Mouse (Mus musculus) lung, embryonic 16.5 days (tissue): ENCODE data around the gene Adamts15. TPM values are rescaled to one million over a fixed set of nuclear protein-coding genes. Genes with fewer than 3 reads are reported as not detected.

Experiments used
- ATAC-seq: fragments of 200-750 bp; cut with Nextera tagmentation; 2 replicates; pipeline ENCODE4 v1.8.0; 2017; ENCODE audit warnings: low read depth, mild to moderate bottlenecking, moderate library complexity
- H3K27ac ChIP-seq: fragments of 300-500 bp; sonication (generic); 2 replicates; pipeline ENCODE4 v1.5.1; 2014; ENCODE audit warnings: mild to moderate bottlenecking, control low read depth, low read length
- H3K27me3 ChIP-seq: fragments of 300-500 bp; sonication (generic); 2 replicates; pipeline ENCODE4 v1.6.1; 2014; ENCODE audit warnings: low read depth, low read length, mixed read lengths; ENCODE audit not compliant: control insufficient read depth, insufficient read depth
- H3K36me3 ChIP-seq: fragments of 300-500 bp; sonication (generic); 2 replicates; pipeline ENCODE4 v1.6.1; 2014; ENCODE audit warnings: low read length; ENCODE audit not compliant: control insufficient read depth, insufficient read depth
- H3K4me1 ChIP-seq: fragments of 300-500 bp; sonication (generic); replicated peaks from 2 replicates; pipeline ENCODE4 v1.6.1; 2014; ENCODE audit warnings: low read length, mixed read lengths; ENCODE audit not compliant: control insufficient read depth, insufficient read depth
- H3K4me2 ChIP-seq: fragments of 300-500 bp; sonication (generic); 2 replicates; pipeline ENCODE4 v1.6.1; 2014; ENCODE audit warnings: low read depth, low read length, control low read depth
- H3K4me3 ChIP-seq: fragments of 300-500 bp; sonication (generic); 2 replicates; pipeline ENCODE4 v1.5.1; 2014; ENCODE audit warnings: mild to moderate bottlenecking, low read length, control low read depth
- H3K9ac ChIP-seq: fragments of 300-500 bp; sonication (generic); 2 replicates; pipeline ENCODE4 v1.6.1; 2014; ENCODE audit warnings: low read length, control low read depth
- H3K9me3 ChIP-seq: fragments of 300-500 bp; sonication (generic); 2 replicates; pipeline ENCODE4 v1.6.1; 2016; ENCODE audit warnings: low read length; ENCODE audit not compliant: control insufficient read depth
- WGBS: fragments of 180-500 bp; shearing (Covaris S2); extraction: QIAGEN DNeasy Blood & Tissue Kit; methylation state at CpG from one replicate; pipeline ENCODE4 v1.1.7; 2014; 5-methylcytosine and 5-hydroxymethylcytosine counted together
- polyA plus RNA-seq: library from polyadenylated mRNA; unstranded; fragments of >200 nt; fragmentation: Nextera tagmentation; extraction: Ambion mirVana; gene quantifications from 2 replicates; pipeline ENCODE4 v1.2.1, GENCODE M21; 2015

Gene Adamts15
- 7.1 and 7.2 TPM in 2 replicates for polyA plus RNA-seq

DNA sequence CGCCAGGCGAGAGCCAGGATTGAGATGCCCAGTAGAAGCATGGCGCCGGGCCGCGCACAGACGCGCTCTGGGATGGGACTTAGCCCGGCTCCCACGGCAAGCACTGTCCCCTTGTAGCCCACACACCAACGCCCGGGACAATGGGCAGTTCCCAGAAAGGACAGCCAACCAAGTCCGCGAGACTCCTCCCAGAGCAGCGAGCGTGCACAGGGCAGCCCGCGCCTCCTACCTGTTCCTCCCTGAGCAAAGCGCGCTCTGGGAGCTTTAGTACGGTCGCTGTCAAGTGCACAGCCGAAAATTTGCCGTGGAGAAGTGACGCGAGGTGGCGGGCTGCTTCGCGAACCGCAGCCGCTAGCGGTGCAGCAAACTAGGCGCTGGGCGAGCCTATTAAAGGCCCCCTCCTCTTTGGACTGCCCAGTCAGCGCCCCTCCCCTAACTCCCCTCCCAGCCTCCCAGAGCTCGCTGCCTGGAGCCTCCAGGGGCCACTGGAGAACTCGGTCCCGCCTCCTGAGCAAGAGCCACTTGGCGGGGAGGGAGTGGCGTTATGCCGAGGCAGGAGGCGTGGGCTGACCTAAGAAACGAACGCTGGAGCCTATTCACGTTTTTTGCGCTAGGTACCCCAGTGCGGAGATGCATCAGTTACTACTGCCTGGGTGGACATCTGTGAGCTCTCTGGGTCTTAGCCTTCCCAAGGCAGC, at the start of gene Adamts15:
Adamts15 (minus strand) TSS at position 256 of the 698 bp plus-strand sequence.
- H3K4me3 ChIP-seq, result peak within 1 kb of the TSS; percentile 57
- H3K27me3 ChIP-seq, result peaks cover 29% of the 10 kb centered on the region
- no peaks in the 10 kb centered on the region for H3K9me3 ChIP-seq
- peak within 1 kb of the TSS; percentile 92 for H3K4me2 ChIP-seq
- peaks cover 13% of the 10 kb centered on the region for H3K4me1 ChIP-seq
- H3K27ac ChIP-seq, result no peak within 1 kb of the TSS
- H3K36me3 ChIP-seq, result no peaks in the 10 kb centered on the region
- peak; percentile 90 for ATAC-seq
- peak within 1 kb of the TSS; percentile 38 for H3K9ac ChIP-seq
- under 1% methylated on average over 47 of the region's 47 CpGs for WGBS

DNA sequence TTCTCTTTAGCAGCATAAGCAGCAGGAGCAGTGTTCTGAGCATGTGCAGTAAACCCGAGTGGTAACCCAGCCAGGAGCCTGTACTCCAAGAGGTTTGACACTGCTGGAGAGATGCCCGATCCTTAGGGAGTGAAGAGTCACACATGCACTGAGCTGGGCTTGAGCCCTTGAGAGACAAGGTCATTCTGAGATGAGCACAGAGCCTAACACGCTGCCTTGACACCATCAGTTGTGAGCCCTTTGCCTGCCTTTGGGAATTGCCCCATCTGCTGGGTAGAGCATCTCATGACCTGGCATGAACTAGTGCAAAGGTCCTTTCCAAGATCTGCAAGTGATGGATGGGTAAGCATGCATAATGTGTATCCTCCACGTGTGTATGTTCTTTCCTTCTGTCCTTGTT, 49.7 kb upstream of the Adamts15 start:
- H3K9me3 ChIP-seq, result no peaks in the 10 kb centered on the region
- no peak for ATAC-seq
- H3K4me1 ChIP-seq, result no peaks in the 10 kb centered on the region
- H3K27me3 ChIP-seq, result no peaks in the 10 kb centered on the region
- no peak overlapping the region for H3K9ac ChIP-seq
- H3K4me2 ChIP-seq, result no peak overlapping the region
- H3K36me3 ChIP-seq, result no peaks in the 10 kb centered on the region
- WGBS, result 47% methylated on average over 4 of the region's 4 CpGs
- H3K27ac ChIP-seq, result no peak overlapping the region
- H3K4me3 ChIP-seq, result no peak overlapping the region

DNA sequence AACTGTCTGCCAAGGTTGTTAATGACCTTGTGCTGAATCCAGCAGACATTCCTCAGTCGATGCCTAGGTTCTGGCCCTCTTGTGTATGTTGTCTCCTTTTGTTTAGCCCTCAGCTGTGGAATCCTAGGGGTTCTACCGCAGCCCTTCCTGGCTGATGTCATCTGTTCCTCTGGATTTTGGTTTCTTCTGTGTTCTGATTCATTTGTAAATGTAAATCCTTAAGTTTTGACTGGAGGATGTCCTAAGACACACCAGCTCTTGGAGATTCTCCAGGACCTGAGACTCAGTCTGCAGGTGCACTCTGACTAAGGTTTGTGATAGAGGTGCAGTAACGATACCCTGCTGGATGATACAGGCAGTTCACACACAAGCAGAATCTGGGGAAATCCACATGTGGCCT, 47.7 kb upstream of the Adamts15 start:
- no peak for ATAC-seq
- Histone ChIP-seq H3K4me2 (no peak overlapping the region), H3K9me3 (no peaks in the 10 kb centered on the region), H3K27me3 (no peaks in the 10 kb centered on the region), H3K4me1 (no peaks in the 10 kb centered on the region), H3K9ac (no peak overlapping the region), H3K4me3 (no peak overlapping the region), H3K27ac (no peak overlapping the region), H3K36me3 (no peaks in the 10 kb centered on the region)
- 66% methylated on average over 3 of the region's 3 CpGs for WGBS

DNA sequence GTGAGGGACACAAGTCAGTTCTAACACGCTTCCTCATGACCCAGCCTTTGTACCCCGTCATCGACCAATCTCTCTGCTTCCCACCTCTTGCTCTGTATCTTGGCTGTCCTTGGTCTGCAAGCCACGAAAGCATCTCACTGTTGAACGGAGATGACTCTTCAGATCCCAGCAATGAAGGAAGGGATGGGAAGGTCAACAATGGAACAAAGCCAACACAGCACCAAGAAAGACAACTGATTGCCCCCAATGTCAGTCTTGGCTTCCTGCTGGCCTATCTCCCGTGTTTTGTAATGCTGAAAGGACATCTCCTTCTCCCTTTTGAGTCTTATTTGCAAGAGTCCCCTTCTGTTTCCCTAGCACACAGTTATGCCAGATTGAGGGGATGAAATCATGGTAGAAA, 45.9 kb upstream of the Adamts15 start:
- ATAC-seq, result no peak
- H3K4me2 ChIP-seq, result no peak overlapping the region
- H3K27ac ChIP-seq, result no peak overlapping the region
- no peaks in the 10 kb centered on the region; the same call in 1 of the 2 replicates for H3K4me1 ChIP-seq
- H3K9me3 ChIP-seq, result no peaks in the 10 kb centered on the region
- H3K9ac ChIP-seq, result no peak overlapping the region
- H3K36me3 ChIP-seq, result no peaks in the 10 kb centered on the region
- WGBS, result 75% methylated on average over 6 of the region's 6 CpGs
- no peak overlapping the region for H3K4me3 ChIP-seq
- H3K27me3 ChIP-seq, result no peaks in the 10 kb centered on the region

DNA sequence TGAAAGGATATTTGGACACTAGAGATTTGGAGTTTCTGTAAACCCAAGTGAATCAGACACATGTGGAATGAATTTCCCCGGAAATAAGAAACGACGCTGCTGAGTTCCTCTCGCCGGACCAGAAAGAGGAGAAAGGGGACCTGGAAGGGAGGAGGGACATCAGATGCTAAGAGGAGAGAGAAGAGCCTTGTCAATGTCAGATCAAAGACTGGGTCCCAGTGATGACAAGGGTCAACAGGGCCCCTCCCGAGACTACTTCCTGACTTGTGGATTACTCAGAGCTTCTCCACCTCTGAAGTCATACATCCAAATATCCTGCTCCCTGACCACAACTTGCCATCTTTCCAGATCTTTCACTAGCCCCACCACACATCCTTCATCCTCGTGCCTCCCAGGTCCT, 44.6 kb upstream of the Adamts15 start:
- H3K4me3 ChIP-seq, result no peak overlapping the region
- no peaks in the 10 kb centered on the region for H3K27me3 ChIP-seq
- H3K27ac ChIP-seq, result no peak overlapping the region
- WGBS, result 38% methylated on average over 7 of the region's 7 CpGs
- ATAC-seq, result no peak
- H3K4me2 ChIP-seq, result no peak overlapping the region
- no peaks in the 10 kb centered on the region for H3K9me3 ChIP-seq
- no peak overlapping the region for H3K9ac ChIP-seq
- H3K4me1 ChIP-seq, result no peaks in the 10 kb centered on the region; the same call in 1 of the 2 replicates
- H3K36me3 ChIP-seq, result no peaks in the 10 kb centered on the region

DNA sequence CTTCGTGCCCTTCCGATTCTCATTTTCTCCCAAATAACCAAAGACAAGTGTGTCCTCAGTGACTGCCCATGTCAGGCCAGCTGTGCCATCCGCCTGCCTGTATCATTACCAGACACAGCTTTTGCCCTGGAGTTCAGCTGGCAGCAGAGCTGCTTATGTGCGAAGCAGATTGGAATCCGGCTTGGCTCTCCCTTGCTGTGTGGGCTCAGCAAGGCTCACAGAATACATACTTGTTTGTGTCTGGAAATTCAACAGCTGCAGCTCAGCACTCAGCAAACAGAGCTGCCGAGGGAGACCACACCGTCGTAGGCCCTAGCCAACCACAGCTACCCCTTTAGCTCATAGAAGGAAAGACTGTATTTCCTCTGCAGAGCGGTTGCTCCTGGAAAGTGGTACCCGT, 42.4 kb upstream of the Adamts15 start:
- no peaks in the 10 kb centered on the region for H3K9me3 ChIP-seq
- 54% methylated on average over 10 of the region's 10 CpGs for WGBS
- H3K27me3 ChIP-seq, result no peaks in the 10 kb centered on the region
- no peaks in the 10 kb centered on the region for H3K36me3 ChIP-seq
- peak overlapping the region; percentile 5 for H3K27ac ChIP-seq
- H3K4me2 ChIP-seq, result no peak overlapping the region
- no peaks in the 10 kb centered on the region; the same call in 1 of the 2 replicates for H3K4me1 ChIP-seq
- no peak overlapping the region for H3K9ac ChIP-seq
- ATAC-seq, result peak; percentile 89
- H3K4me3 ChIP-seq, result no peak overlapping the region

DNA sequence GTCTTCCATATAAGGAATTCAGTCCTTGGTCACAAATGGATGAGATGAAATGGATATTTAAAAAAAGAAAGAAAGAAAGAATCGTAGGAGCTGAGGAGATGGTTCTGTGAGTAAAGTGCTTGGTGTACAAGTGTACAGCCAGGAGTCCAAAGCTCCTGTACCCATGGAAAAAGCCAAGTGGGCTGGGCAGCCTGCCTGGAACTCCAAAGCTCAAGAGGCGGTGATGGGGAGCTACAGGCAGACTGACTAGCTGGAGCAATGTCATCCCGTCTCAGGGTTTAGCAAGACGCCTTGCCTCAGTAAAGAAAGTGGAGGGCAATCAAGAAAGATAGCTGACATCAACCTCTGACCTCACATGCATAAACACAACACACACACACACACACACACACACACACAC, 41.5 kb upstream of the Adamts15 start:
- 62% methylated on average over 4 of the region's 4 CpGs for WGBS
- Histone ChIP-seq H3K27ac (no peak overlapping the region), H3K9ac (no peak overlapping the region), H3K36me3 (no peaks in the 10 kb centered on the region), H3K9me3 (no peaks in the 10 kb centered on the region), H3K4me3 (no peak overlapping the region), H3K4me1 (no peaks in the 10 kb centered on the region; the same call in 1 of the 2 replicates), H3K27me3 (no peaks in the 10 kb centered on the region), H3K4me2 (no peak overlapping the region)
- ATAC-seq, result no peak

DNA sequence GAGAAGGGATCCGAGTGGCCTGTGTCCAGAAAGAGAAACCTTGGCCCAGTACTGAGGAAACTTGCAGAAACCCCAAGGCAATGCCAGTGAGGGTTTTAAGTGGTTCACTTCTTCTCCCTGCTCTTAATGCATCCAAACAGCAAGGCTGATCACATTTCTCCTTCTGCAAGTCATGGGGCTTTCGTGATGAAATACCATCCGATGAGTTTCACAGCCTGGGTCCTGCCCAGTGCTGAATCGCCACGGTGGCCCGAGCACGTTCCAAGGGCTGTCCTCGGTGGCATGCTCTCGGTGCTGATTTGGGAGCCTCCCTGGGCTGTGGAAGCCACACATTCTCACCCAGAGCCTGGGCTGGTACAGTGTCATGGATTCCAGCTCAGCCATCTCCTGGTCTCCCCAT, 33.0 kb upstream of the Adamts15 start:
- H3K27ac ChIP-seq, result no peak overlapping the region

DNA sequence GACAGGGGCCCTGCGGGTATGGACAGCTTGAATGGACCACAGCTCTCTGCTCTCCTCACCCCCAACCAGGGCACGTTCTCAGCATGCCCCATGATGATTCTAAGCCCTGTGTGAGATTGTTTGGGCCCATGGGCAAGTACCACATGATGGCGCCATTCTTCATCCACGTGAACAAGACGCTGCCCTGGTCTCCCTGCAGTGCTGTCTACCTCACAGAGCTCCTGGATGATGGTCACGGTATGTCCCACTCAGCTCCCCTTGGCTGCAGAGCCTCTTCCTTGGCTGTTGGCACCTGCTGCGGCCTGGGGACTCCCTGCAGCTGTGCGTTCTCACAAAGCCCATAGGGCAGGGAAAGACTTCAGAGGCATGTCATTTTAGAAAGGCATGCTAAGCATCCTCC, 31.0 kb upstream of the Adamts15 start:
- Histone ChIP-seq H3K4me3 (no peak overlapping the region), H3K9me3 (no peaks in the 10 kb centered on the region), H3K27me3 (0 out of 2 replicates have a peak, but pooled peaks cover 2% of the 10 kb centered on the region), H3K4me1 (peaks cover 12% of the 10 kb centered on the region), H3K4me2 (no peak overlapping the region), H3K36me3 (no peaks in the 10 kb centered on the region), H3K9ac (no peak overlapping the region), H3K27ac (no peak overlapping the region)
- no peak for ATAC-seq
- 45% methylated on average over 8 of the region's 8 CpGs for WGBS

More for the DNA sequence above, 33.0 kb upstream of the Adamts15 start:
- WGBS, result 85% methylated on average over 9 of the region's 9 CpGs
- H3K36me3 ChIP-seq, result no peaks in the 10 kb centered on the region
- no peak overlapping the region for H3K9ac ChIP-seq
- no peak overlapping the region for H3K4me3 ChIP-seq
- H3K27me3 ChIP-seq, result 0 out of 2 replicates have a peak, but pooled peaks cover 2% of the 10 kb centered on the region
- H3K9me3 ChIP-seq, result no peaks in the 10 kb centered on the region
- no peak for ATAC-seq
- H3K4me1 ChIP-seq, result peaks cover 4% of the 10 kb centered on the region
- no peak overlapping the region for H3K4me2 ChIP-seq
